Mouse (Mus musculus): ENCODE results near the gene Lrrk1. TPM values are rescaled to one million over a fixed set of nuclear protein-coding genes. Genes with fewer than 3 reads are reported as not detected.
"Not testable (repeated sequence)": the region's sequence is repeated elsewhere in the genome, so short reads cannot be mapped to it uniquely, and the experiment has no call there.

The Lrrk1 gene
- total RNA-seq, 2 experiments from 2014 or later, result 4.0 to 5.8 TPM

- intact Hi-C loops (cut with DNase I), result no loop called here
- DNase-seq (ENCODE audit: low spot score in 2 of 2), result no peak
Measured at GRCm38 (mm10) chr7:66217531-66218094, 170.5 kb downstream of the Lrrk1 start.

- no peak for DNase-seq (ENCODE audit: low spot score in 2 of 2)
- intact Hi-C loops (cut with DNase I), result no loop called here
Measured at GRCm38 (mm10) chr7:66217011-66217410, 171.1 kb downstream of the Lrrk1 start.

DNA sequence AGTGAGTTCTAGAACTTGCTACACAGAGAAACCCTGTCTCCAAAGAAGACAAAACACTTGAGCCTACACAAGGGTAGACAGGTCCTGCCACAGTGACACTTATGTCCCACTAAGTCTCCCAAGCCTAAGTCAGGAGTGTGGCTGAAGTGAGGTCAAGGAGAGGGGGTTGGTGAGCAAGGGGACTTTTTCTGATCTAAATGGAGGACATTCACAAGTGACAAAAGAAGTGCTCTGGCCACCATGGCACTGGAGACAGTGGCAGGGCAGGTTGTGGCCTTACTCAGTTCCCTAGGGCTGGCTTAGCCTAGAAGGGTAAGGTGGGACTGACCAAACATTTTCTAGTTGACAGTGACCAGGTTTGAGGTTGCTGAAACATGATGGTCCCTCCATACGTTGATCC is 172.2 kb downstream of the Lrrk1 start:
- intact Hi-C loops (cut with DNase I), result no loop called here
- no peak for DNase-seq (ENCODE audit: low spot score in 2 of 2)

GRCm38 (mm10) chr7:66214477-66214876 is 173.7 kb downstream of the Lrrk1 start:
- intact Hi-C loops (cut with DNase I), result no loop called here
- no peak for DNase-seq (ENCODE audit: low spot score in 2 of 2)

DNA sequence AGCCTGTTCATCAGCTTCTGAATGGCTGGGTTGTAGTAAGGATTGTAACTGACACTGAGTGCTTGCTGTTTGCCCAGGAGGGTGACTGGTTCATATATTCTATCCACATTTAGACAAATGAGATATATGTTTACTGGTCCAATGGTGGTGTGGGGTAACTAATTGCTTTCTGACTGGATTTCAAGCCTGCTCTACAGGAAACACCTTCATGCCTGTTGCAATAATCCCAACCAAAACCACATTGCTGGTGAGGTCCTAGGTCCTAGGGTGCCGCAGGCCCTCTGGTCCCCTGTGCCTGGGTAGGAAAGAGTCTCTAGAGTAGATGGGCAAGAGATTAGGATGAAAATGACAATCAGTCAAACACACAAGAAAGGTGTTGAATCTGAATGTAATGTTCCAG is 175.3 kb downstream of the Lrrk1 start:
- DNase-seq (ENCODE audit: low spot score in 2 of 2), result no peak
- intact Hi-C loops (cut with DNase I), result no loop called here

GRCm38 (mm10) chr7:66209920-66210319 is 178.2 kb downstream of the Lrrk1 start:
- intact Hi-C loops (cut with DNase I), result no loop called here

DNA sequence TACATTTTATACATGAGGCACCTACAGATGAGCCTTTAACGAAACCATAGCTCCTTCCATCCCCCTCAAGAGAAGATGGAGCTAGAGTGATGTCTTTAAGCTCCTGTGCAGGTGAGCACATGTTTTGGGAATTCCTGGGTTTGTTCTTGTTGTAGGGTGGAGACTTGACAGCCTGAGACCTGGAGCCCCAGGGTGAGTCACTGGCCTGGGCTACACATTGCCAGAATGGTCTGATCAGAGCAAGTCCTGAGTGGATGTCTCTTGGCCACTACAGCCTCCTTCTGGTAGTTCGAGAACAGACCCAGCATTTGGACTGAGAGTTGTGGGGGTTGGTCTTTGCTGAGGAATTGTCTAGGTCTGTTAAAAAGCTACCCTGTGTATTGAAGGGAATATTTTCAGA is 186.5 kb downstream of the Lrrk1 start:
- intact Hi-C loops (cut with DNase I), result no loop called here
- no peak for DNase-seq (ENCODE audit: low spot score in 2 of 2)

More at GRCm38 (mm10) chr7:66209920-66210319, 178.2 kb downstream of the Lrrk1 start:
- DNase-seq (ENCODE audit: low spot score in 2 of 2), result no peak

DNA sequence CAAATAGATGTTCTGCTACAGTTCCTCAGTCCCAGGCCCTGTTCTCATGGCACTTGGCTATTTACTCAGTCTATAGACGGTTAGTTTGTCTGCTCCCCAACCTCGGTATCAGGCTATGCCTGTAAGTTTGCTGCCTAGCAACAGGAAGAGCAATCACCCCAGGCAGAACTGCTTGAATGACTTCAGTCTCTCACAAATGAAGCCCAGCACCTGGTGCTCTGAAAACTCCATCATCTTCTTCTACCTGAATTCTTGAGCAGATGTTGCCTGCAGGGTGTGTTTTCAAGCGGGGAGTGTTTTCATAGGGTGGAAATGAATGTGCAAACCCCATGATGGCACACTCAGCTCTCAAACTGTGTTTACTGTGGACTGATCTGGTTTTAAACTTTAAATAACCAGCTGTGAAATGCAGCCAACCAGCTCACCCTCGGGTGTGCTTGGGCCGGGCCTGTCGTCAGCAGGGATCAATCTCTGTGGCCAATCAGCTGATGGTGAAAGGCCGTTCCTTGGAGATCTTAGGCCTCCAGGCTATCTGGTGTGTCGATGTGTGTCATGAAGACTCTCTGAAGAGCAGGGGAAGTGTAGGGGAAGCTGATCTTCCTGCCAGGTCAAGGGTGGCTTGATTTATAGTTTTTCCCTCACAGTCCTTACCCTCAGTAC is 187.2 kb downstream of the Lrrk1 start:
- no peak for DNase-seq (ENCODE audit: low spot score in 2 of 2)
- intact Hi-C loops (cut with DNase I), result no loop called here

- intact Hi-C loops (cut with DNase I), result no loop called here
- no peak for DNase-seq (ENCODE audit: low spot score in 2 of 2)
Measured at GRCm38 (mm10) chr7:66200383-66200782, 187.8 kb downstream of the Lrrk1 start.

DNA sequence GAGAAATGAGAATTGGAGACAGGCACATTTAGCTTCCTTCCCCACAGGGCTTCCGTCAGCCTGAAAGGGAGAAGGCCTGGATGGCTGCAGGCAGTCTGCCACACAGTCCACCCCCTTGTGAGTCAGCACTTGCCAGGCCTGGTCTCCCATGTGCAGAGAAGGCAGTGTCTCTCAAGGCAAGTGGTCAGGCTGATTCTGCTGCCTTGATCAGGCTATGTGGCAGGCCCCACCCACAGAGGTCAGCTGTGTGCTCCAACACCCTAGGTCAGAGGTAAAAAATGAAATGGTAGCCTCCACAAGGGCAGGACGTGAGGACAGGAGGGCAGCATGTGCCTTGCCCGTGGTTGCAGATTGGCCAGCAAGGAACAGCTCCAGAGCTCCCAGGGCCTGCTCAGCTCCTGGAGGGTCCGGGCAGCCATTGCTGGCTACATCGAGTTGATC is 188.7 kb downstream of the Lrrk1 start:
- DNase-seq (ENCODE audit: low spot score in 2 of 2), result peak; percentile 31 to 52
- intact Hi-C loops (cut with DNase I), result no loop called here

DNA sequence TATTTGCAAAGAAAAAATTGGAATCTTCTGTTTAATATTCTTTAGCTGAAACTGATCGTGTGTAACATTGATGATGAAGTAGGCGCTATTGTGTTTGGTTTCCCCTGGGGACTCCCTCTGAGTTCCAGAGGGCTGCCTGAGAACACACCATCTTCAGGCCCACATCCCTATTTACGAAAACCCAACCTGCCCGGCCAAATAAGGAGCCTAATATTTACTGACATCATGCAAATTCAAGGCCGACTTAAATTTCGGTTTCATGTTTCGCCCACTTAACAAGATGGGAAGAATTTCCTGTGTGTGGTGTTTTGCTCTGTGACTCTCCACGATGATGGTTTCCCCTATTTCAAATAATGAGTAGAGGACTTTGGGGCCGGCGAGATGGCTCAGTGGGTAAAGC is 189.7 kb downstream of the Lrrk1 start:
- no peak for DNase-seq (ENCODE audit: low spot score in 2 of 2)
- intact Hi-C loops (cut with DNase I), result no loop called here

GRCm38 (mm10) chr7:66196609-66197445 is 191.3 kb downstream of the Lrrk1 start:
- no peak for DNase-seq (ENCODE audit: low spot score in 2 of 2)
- intact Hi-C loops (cut with DNase I), result no loop called here

- intact Hi-C loops (cut with DNase I), result no loop called here
- no peak for DNase-seq (ENCODE audit: low spot score in 2 of 2)
Measured at GRCm38 (mm10) chr7:66195881-66196280, 192.3 kb downstream of the Lrrk1 start.

DNA sequence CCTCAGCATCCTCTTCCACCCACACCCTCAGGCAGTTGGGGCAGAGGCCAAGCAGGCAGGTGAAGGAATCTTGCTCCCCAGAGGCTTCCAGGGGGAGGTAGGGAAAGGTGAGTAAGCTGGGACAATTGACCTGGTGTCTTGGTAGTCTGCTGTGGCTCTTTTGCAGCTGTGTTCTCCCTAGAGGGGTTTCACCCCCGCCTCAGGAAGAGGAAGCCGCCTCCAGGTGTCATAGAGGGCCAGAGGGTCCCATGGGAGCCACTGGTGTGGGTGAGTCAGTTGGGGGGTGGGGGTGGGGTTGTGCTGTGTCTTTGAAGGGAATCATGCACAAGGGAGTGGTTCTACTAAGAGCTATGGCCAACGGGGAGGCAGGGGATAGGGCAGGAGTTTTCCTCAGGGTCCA is 193.6 kb downstream of the Lrrk1 start:
- intact Hi-C loops (cut with DNase I), result no loop called here
- DNase-seq (ENCODE audit: low spot score in 2 of 2), result no peak

DNA sequence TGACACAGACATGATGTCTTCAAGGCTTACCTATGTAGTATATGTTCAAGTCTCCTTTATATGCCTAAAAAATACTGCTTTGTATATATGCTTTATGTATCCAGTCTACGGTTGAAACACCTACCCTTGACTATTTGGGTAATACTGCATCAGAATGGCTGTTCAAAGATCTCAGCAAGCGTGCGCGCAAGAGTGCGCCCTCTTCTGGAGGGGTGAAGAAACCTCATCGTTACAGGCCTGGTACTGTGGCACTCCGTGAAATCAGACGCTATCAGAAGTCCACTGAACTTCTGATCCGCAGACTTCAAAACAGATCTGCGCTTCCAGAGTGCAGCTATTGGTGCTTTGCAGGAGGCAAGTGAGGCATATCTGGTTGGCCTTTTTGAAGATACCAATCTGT is 197.8 kb downstream of the Lrrk1 start:
- intact Hi-C loops (cut with DNase I); DNase-seq (ENCODE audit: low spot score in 2 of 2): not testable (repeated sequence)

DNA sequence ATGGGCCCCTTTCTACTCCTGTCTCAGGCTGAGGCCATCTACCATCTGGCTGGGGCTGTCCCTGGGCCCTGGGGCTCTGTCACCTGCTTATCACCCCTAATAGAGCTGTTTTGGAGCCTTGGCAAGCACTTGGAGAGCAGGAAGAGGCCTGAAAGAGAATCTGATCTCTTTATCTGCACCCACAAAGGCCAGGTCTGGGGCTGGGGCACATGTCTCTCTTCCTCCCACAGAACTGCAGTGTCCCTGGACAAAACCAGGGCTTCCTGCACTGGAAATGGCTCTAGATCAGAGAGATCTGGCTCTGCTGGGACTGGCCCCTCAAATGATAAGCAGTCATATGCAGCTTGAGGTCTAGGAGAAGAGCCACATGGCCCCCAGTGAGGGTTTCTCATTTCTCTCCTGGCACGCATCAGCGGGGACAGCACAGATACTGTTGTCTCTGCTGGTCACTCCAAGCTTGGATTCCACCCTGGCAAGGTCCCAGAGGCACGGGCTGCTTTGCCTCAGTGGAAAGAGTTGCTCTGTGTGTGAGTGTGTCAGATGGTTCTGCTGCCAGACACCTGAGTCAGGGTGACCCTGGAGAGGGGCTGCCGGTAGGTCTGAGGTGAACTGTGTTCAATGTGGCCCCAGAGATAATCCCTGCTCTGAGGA is 200.4 kb downstream of the Lrrk1 start:
- no peak for DNase-seq (ENCODE audit: low spot score in 2 of 2)
- intact Hi-C loops (cut with DNase I), result no loop called here

DNA sequence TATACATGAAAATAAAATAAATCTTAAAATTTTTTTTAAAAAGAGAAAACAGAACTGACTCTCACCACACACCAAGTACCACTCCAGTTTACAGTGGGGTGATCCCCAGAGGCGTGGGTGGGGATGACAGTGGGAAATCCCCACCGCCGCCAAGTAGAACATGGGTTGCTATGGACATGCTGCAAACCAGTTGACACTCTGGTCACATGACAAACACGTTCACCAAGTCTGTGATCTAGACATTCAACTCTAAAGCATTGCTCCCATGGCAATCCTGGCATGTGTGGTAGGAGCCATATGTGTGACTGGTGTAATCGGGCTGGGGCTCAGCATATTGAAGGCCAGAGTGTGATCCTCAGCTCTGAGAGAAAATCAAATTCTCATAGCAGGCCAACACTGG is 202.8 kb downstream of the Lrrk1 start:
- intact Hi-C loops (cut with DNase I), result no loop called here
- DNase-seq (ENCODE audit: low spot score in 2 of 2), result no peak

DNA sequence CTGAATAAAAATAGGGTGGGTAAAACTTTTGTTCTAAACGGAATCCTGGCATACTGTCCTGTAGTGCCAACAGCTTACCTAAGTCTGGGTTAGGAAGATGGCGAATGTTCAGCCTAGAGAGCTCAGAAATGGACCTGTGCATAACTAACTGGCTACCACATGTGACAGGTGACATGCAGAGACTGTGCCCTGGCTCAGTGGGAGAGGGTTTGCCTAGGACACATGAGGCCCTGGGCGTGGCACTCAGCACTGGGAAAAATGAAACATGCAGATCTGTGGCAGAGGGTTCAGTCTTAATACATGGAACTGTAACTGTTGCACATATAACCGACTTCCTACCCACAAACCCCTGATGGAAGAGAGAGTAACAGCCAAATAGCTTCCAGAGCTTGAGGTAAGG is 204.1 kb downstream of the Lrrk1 start:
- DNase-seq (ENCODE audit: low spot score in 2 of 2), result no peak
- intact Hi-C loops (cut with DNase I), result no loop called here

GRCm38 (mm10) chr7:66183404-66183803 is 204.7 kb downstream of the Lrrk1 start:
- DNase-seq (ENCODE audit: low spot score in 2 of 2), result no peak
- intact Hi-C loops (cut with DNase I), result no loop called here

DNA sequence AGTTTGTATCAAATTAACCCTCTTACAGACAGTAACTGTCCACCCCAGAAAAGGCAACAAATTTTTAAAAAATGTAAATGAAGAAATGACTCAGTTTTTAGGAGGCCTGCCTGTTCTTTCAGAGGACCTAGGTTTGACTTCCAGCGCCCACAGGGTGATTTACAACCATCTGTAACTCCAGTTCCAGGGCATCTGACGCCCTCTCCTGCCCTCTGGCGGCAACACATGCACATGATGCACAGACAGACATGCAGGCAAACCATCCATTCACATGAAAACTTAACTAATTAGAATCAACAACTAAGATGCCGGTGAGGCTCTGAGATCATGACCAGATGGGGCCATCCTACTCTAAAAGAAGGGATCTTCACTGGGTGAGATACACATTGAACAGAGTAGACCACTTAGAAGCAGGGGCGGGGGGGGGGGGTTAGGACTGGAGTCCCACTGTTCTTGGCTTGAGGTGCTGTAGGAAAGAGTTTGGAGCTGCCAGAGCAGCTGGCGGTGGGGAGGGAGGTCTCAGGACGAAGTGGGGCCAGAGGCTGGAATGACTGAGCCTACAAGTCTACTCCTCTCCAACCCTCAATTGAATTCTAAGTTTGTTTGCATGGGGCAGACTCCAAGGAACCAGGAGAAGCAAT is 206.0 kb downstream of the Lrrk1 start:
- intact Hi-C loops (cut with DNase I), result no loop called here
- DNase-seq (ENCODE audit: low spot score in 2 of 2), result no peak

Data from left cerebral cortex, postnatal 36 days (tissue).